Mouse (Mus musculus): Measurements from ENCODE around the gene Spice1. TPM values are rescaled to one million over a fixed set of nuclear protein-coding genes. Genes with fewer than 3 reads are reported as not detected.
A peak's percentile ranks its signal among the peaks of the same experiment; 100 is the strongest.

Gene Spice1
- total RNA-seq, 2 experiments from 2014 or later = 6.6 to 7.7 TPM

GRCm38 (mm10) chr16:44331995-44332860 lies 14.7 kb upstream of the Spice1 start:
- intact Hi-C loops (cut with DNase I) = no loop called here
- TF ChIP-seq CTCF (IDR thresholded peaks at IDR 0.05) = no peak
- DNase-seq = peak; percentile 24
- peak overlapping the region; percentile 74 for H3K4me3 ChIP-seq
- H3K27ac ChIP-seq = peak overlapping the region; percentile 20; the same call in 1 of the 2 replicates

GRCm38 (mm10) chr16:44332861-44333284 lies 14.0 kb upstream of the Spice1 start, which contains the start of gene Sidt1:
Sidt1 (minus strand) TSS chr16:44333196.
- intact Hi-C loops (cut with DNase I) = no loop called here
- H3K27ac ChIP-seq = peak within 1 kb of the TSS; percentile 20; the same call in 1 of the 2 replicates
- TF ChIP-seq CTCF (IDR thresholded peaks at IDR 0.05) = no peak; the same call in 1 of the 2 replicates
- peak within 1 kb of the TSS; percentile 74 for H3K4me3 ChIP-seq
- DNase-seq = no peak

- no peak overlapping the region for H3K4me3 ChIP-seq
- H3K27ac ChIP-seq = no peak overlapping the region
- DNase-seq = no peak
- TF ChIP-seq CTCF (IDR thresholded peaks at IDR 0.05) = no peak
- intact Hi-C loops (cut with DNase I) = no loop called here
These were observed 9.4 kb upstream of the Spice1 start for GRCm38 (mm10) chr16:44337541-44337940.

DNA sequence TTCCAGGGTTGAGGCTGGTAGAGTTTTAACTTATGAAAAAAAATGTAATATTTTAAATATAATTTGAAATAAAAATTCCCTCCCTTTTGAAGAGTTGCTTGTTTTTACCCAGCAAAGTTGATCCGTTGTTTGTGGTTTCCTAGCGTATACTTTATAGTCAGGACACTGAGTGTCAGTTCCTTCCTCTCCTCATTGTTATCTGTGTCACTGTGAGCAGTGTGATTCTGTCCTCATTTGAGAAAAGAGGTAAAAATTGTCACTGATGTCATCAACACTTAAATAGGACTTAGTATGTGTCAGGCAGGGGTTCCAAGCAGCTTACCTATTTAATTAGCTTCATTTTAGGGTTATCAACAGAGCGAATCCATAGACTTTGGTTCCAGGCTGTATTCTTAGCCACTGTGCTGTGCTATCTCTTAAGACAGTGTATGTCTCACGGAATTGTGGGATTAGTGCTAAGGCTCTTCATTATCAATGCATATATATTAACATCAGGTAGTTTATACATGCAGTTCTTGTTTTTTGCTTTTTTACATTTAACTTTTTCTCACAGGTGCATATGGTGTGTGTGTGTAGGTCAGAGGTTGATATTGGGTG lies 3.0 kb downstream of the Spice1 start:
- H3K27ac ChIP-seq = peak overlapping the region; percentile 95; the same call in 1 of the 2 replicates
- no peak for TF ChIP-seq CTCF (IDR thresholded peaks at IDR 0.05)

DNA sequence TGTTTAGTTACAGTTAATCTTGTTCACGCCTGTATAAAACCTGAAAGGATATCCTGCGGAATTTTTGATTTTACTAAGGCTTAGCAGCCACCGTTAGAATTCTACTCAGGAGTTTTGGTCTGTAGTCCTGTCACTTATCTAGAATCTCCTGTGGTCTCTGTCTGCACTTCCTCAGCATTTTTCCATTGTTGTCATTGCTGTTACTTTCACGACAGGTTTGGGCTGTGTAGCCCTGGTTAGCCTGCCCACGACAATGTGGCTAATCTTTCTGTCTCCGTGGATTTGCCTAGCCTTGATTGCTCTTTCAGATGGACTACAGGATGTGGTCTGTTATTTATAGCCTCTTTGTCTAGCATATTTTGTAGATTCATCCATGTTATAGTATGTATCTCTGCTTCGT lies 9.4 kb downstream of the Spice1 start:
- no peak overlapping the region for H3K4me3 ChIP-seq
- peak overlapping the region; percentile 75 for H3K27ac ChIP-seq
- DNase-seq = no peak
- intact Hi-C loops (cut with DNase I) = no loop called here
- no peak for TF ChIP-seq CTCF (IDR thresholded peaks at IDR 0.05)

More for the DNA sequence above, 3.0 kb downstream of the Spice1 start:
- intact Hi-C loops (cut with DNase I) = no loop called here
- H3K4me3 ChIP-seq = no peak overlapping the region
- DNase-seq = no peak

GRCm38 (mm10) chr16:44357571-44358268 lies 10.8 kb downstream of the Spice1 start:
- no peak overlapping the region for H3K4me3 ChIP-seq
- DNase-seq = peak; percentile 49
- no peak for TF ChIP-seq CTCF (IDR thresholded peaks at IDR 0.05)
- H3K27ac ChIP-seq = peak overlapping the region; percentile 75
- intact Hi-C loops (cut with DNase I) = no loop called here

DNA sequence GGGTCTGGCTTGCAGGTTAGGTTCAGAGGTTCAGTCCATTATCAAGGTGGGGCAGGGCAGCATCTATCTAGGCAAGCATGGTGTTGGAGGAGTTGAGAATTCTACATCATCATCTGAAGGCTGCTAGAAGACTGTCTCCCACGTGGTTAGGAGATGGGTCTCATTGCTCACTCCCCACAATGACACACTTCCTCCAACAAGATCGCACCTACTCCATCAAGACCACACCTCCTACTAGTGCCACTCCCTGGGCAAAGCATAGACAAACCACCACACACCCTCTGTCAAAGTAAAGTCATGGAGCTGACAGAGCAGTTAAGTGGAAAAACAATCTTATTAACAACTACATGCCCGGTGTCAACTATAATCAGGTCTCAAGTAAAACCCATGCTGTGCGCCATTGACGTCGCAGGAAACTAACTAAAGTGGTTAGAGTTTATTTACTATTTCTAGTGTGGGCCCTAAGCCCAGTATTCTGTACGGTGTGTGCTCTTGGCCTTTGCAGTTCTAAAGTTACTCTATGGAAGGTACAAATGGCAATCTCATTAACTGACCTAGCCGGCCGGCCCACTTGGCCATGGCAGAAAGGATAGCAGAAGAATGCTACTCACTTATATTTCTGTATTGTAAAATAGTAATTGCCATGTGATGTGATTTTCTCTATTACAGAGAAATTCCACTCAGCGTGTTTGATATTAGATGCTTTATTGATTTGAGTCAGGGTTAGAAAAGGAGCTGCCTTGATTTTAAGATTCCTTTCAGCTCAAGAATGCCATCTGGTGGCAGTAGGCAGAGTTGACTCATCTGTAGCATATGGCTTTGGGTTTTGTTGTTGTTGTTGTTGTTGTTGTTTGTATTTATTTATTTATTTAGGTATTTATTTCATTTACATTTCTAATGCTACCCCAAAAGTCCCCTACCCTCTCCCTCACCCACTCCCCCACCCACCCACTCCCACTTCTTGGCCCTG lies 15.3 kb downstream of the Spice1 start:
- intact Hi-C loops (cut with DNase I) = loop anchor here (1.0 to 10.0 kb wide), 4 partner anchors 63 to 247 kb away; no protein-coding TSS in a partner anchor
- peak; percentile 90 for TF ChIP-seq CTCF (IDR thresholded peaks at IDR 0.05)
- peak overlapping the region; percentile 77 for H3K27ac ChIP-seq
- peak; percentile 47 for DNase-seq
- no peak overlapping the region for H3K4me3 ChIP-seq

- H3K4me3 ChIP-seq = no peak overlapping the region
- no peak for TF ChIP-seq CTCF (IDR thresholded peaks at IDR 0.05)
- no peak overlapping the region for H3K27ac ChIP-seq
- intact Hi-C loops (cut with DNase I) = loop anchor here (10.0 kb wide), 2 partner anchors 221 to 251 kb away; no protein-coding TSS in a partner anchor
- DNase-seq = no peak
These were observed 18.6 kb downstream of the Spice1 start for GRCm38 (mm10) chr16:44365522-44365921.

DNA sequence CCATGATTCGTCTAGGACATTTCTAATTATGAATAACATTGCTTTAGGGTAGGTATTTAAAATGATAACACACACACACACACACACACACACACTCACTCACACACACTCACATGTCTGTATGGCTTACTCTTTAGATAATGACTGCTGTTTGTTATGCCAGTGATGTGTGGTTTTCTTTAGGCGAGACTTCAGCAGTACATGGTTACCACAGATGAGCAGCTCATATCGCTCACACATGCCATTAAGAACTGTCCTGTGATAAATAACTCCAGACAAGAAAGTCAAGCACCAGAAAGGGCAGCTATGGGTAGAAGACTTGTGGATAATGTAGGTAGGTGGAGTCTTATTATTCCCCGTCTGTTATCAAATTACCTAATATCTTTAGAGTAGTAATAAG lies 28.5 kb downstream of the Spice1 start:
- no peak for DNase-seq
- no peak for TF ChIP-seq CTCF (IDR thresholded peaks at IDR 0.05)
- intact Hi-C loops (cut with DNase I) = no loop called here
- H3K4me3 ChIP-seq = no peak overlapping the region
- no peak overlapping the region for H3K27ac ChIP-seq

- no peak for TF ChIP-seq CTCF (IDR thresholded peaks at IDR 0.05)
- Histone ChIP-seq H3K27ac (no peak overlapping the region), H3K4me3 (no peak overlapping the region)
- DNase-seq = no peak
- intact Hi-C loops (cut with DNase I) = no loop called here
These were observed 33.1 kb downstream of the Spice1 start for GRCm38 (mm10) chr16:44380006-44380405.

- no peak for TF ChIP-seq CTCF (IDR thresholded peaks at IDR 0.05)
- intact Hi-C loops (cut with DNase I) = no loop called here
- Histone ChIP-seq H3K4me3 (no peak overlapping the region), H3K27ac (no peak overlapping the region)
- no peak for DNase-seq
These were observed 34.7 kb downstream of the Spice1 start for GRCm38 (mm10) chr16:44381578-44381977.
